Mouse (Mus musculus) heart, postnatal 10 days (tissue): ENCODE data around the gene Vta1. TPM values are rescaled to one million over a fixed set of nuclear protein-coding genes. Genes with fewer than 3 reads are reported as not detected.

Source experiments
- total RNA-seq, 2 experiments: library from RNA; stranded (reverse); gene quantifications; 2 replicates each; pipeline ENCODE4 v1.2.3; 2021

The Vta1 gene
- total RNA-seq, 2 experiments from 2014 or later, result 36.5 to 44.5 TPM

Other genes starting within 250 kb of the Vta1 start
- gene Adgrg6, start 159.9 kb downstream of the Vta1 start, total RNA-seq, result 1 to 10 TPM; 3.8 to 4.3 TPM
- gene Nmbr, start within 50 bp of the Vta1 start, total RNA-seq, result not detected
- gene Gje1, start 12.7 kb upstream of the Vta1 start, total RNA-seq, result not detected